Mouse (Mus musculus) CH12.LX (cell line): ENCODE measurements around the gene Focad.

Experiments
- CHD1 ChIP-seq: IDR thresholded peaks from 2 replicates; pipeline ENCODE4 v1.6.1; 2012; ENCODE audit warnings: low read depth, low read length, improper control_type of control experiment, inconsistent platforms
- CHD2 ChIP-seq: IDR thresholded peaks from 2 replicates; pipeline ENCODE4 v1.6.1; 2011; ENCODE audit warnings: low read length, improper control_type of control experiment
- CTCF ChIP-seq, 2 experiments: IDR thresholded peaks in 1 of 2; conservative IDR thresholded peaks in 1 of 2; 2 replicates each; pipeline ENCODE4 v1.5.1; 2011 to 2012; ENCODE audit warnings: low read depth in 2 of 2, low read length in 2 of 2, improper control_type of control experiment in 1 of 2, inconsistent platforms in 1 of 2, mild to moderate bottlenecking in 1 of 2, moderate library complexity in 1 of 2
- E2F4 ChIP-seq: IDR thresholded peaks from 2 replicates; pipeline ENCODE4 v1.6.1; 2011; ENCODE audit warnings: low read depth, low read length, improper control_type of control experiment; ENCODE audit not compliant: insufficient replicate concordance
- EP300 ChIP-seq: IDR thresholded peaks from 2 replicates; pipeline ENCODE4 v1.6.1; 2011; ENCODE audit warnings: low read length, improper control_type of control experiment
- HCFC1 ChIP-seq: IDR thresholded peaks from 2 replicates; pipeline ENCODE4 v1.6.1; 2012; ENCODE audit warnings: low read depth, mild to moderate bottlenecking, inconsistent platforms, low read length, improper control_type of control experiment
- IRF4 ChIP-seq: IDR thresholded peaks from 2 replicates; pipeline ENCODE4 v1.6.1; 2014; ENCODE audit warnings: low read depth, mild to moderate bottlenecking, inconsistent platforms, low read length, improper control_type of control experiment
- JUND ChIP-seq: conservative IDR thresholded peaks from 2 replicates; pipeline ENCODE4 v1.6.1; 2011; ENCODE audit warnings: low read depth, low read length, improper control_type of control experiment
- MAX ChIP-seq: IDR thresholded peaks from 2 replicates; pipeline ENCODE4 v1.6.1; 2011; ENCODE audit warnings: low read length, improper control_type of control experiment
- POLR2A ChIP-seq: IDR thresholded peaks from 2 replicates; pipeline ENCODE4 v1.6.1; 2011; ENCODE audit warnings: low read depth, mild to moderate bottlenecking, improper control_type of control experiment, low read length
- TCF12 ChIP-seq: IDR thresholded peaks from 2 replicates; pipeline ENCODE4 v1.6.1; 2014; ENCODE audit warnings: low read depth, mild to moderate bottlenecking, inconsistent platforms, low read length, improper control_type of control experiment
- USF2 ChIP-seq: conservative IDR thresholded peaks from 2 replicates; pipeline ENCODE4 v1.6.1; 2011; ENCODE audit warnings: low read depth, low read length, improper control_type of control experiment
- ZC3H11A ChIP-seq: IDR thresholded peaks from 2 replicates; pipeline ENCODE4 v1.6.1; 2012; ENCODE audit warnings: low read depth, mild to moderate bottlenecking, inconsistent platforms, low read length, improper control_type of control experiment
- ZNF384 ChIP-seq: IDR thresholded peaks from 2 replicates; pipeline ENCODE4 v1.6.1; 2012; ENCODE audit warnings: low read depth, low read length, improper control_type of control experiment, inconsistent platforms

DNA sequence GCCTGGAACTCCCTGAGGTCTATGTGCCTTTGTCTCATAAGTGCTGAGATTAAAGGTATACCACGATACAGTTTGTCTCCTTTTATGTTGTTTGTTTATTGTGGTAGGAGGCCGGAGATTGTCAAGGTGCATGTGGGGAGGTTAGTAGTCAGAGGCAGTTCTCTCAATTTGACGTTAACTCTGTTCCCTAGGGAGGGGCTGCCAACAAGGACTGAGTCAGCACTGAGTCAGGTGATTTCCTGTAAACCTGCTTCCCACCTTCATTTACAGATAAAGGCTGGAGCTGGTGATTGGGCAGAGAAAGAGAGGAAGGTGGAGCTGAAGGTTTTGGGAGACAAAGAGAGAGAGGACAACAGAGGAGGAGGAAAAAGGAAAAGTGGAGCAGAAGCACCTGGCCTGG, 15.4 kb upstream of the Focad start:
- no peak for TF ChIP-seq MAX
- peak; percentile 83 for TF ChIP-seq IRF4
- no peak for TF ChIP-seq CTCF (conservative IDR thresholded peaks at IDR 0.05 in 1 of 2, IDR thresholded peaks at IDR 0.05 in 1 of 2; ENCODE audit: low read depth in 2 of 2, low read length in 2 of 2)
- TF ChIP-seq ZC3H11A: no peak
- no peak for TF ChIP-seq ZNF384
- no peak; the same call in 1 of the 2 replicates for TF ChIP-seq TCF12
- peak; percentile 46; the same call in 1 of the 2 replicates for TF ChIP-seq EP300
- TF ChIP-seq POLR2A: no peak
- no peak for TF ChIP-seq USF2
- no peak for TF ChIP-seq E2F4
- TF ChIP-seq HCFC1: no peak
- no peak for TF ChIP-seq JUND
- TF ChIP-seq CHD2: no peak
- no peak for TF ChIP-seq CHD1
